Mouse (Mus musculus): ENCODE measurements around the gene Brca2. TPM values are rescaled to one million over a fixed set of nuclear protein-coding genes. Genes with fewer than 3 reads are reported as not detected.
"Not testable (repeated sequence)": the region's sequence is repeated elsewhere in the genome, so short reads cannot be mapped to it uniquely, and the experiment has no call there.

The Brca2 gene
- 21.1 and 38.8 TPM in 2 replicates for polyA plus RNA-seq (2016; fragmentation: Nextera tagmentation; extraction: Ambion mirVana)

DNA sequence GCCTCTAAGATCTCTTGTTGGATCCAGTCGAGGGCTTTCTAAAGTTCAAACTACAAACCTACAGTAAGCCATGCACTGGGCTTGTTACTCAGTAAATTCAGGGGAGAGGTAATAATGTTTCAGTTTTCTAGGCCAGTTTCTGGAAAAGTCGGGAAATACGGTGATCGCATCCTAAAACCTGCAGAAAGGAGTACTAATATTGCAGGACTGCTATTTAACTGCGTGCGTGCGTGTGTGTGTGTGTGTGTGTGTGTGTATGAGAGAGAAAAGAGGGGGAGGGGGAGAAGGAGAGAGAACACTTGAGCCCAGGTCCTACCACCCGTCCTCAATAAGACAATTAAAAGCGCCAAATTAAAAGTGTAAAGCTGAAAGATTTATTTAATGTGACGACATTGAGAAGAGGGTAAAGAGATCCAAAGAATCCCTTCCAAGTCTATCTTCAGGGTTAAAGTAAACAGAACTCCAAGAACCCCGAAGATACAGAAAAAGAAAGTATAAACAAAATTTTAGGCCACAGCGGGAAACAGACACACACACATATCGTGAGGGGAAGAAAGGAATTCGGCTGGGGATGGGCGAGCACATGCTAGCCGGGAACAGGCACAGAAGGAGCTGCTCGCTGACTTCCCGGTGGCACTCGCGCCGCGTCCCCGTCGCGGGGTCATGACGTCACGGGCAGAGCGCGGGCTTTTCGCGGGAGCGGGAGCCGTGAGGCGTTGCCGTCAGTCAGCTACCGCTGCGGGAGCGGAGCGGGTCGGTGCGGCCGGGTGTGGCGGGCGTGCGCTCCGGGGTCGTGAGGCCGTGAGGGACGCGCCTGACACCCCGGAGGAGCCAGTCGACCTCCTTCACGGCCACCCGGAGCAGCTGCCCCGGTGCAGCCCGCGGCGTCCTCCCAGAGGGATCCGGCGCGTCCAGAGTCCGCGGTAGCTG lies at the start of gene Brca2:
TSS of gene Brca2 (plus strand) at position 694 of the 930 bp plus-strand sequence.
- DNase-seq (ENCODE audit: low spot score) = peak; percentile 94
- peak within 1 kb of the TSS; percentile 82 for H3K4me3 ChIP-seq
- H3K9me3 ChIP-seq = no peaks in the 10 kb centered on the region
- WGBS = 6% methylated on average over 63 of the region's 63 CpGs
- H3K36me3 ChIP-seq = peaks cover 19% of the 10 kb centered on the region
- H3K4me1 ChIP-seq (replicated peaks) = peaks cover 16% of the 10 kb centered on the region; the same call in 1 of the 2 replicates
- 0 out of 2 replicates have a peak, but pooled peaks cover 4% of the 10 kb centered on the region for H3K27me3 ChIP-seq (ENCODE audit: insufficient read depth, poor library complexity, severe bottlenecking)
- H3K27ac ChIP-seq = peak within 1 kb of the TSS; percentile 95

DNA sequence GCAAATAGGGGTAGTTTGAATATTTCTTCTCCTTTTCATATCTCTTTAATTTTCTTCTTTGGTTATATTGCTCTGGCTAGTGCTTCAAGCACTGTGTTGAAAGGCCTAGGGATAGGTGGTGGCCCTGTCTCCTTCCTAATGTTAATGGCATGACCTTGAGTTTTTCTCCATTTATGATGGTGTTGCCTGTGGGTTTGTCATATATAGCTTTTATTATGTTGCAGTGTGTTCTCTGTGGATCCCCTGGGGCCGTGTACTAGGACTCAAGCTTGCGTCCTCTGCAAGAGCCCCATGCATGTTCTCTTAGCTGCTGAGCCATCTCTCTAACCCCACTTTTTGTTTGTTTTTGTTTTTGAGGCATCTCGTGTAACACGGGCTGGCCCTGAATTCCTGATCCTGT lies 45.1 kb upstream of the Brca2 start:
- Histone ChIP-seq H3K27ac (no peak overlapping the region), H3K27me3 (ENCODE audit: insufficient read depth, poor library complexity, severe bottlenecking) (no peaks in the 10 kb centered on the region), H3K4me1 (replicated peaks) (no peaks in the 10 kb centered on the region), H3K9me3 (no peaks in the 10 kb centered on the region), H3K36me3 (0 out of 2 replicates have a peak, but pooled peaks cover 3% of the 10 kb centered on the region), H3K4me3 (no peak overlapping the region)
- WGBS = 67% methylated on average over 4 of the region's 4 CpGs
- DNase-seq (ENCODE audit: low spot score) = no peak

DNA sequence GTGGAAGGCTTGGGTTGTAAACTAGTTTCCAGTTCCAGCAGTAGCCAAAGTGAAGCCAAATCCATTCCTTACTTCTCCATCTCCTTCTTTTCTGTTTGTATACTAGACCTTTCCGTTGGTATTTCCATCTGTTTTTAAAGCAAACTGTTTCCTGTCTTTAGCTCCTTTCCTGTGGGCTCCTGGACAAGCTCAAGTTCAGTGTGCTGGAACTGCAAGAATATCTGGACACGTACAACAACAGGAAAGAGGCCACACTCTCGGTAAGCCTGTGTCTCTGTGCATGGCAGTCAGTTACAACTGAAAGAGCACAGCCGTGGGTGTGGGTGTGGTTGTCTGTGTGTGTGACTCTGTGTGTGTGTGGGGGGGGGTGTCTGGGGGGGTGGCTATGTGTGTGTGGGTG lies 43.8 kb upstream of the Brca2 start:
- Histone ChIP-seq H3K4me3 (no peak overlapping the region), H3K4me1 (replicated peaks) (no peaks in the 10 kb centered on the region), H3K9me3 (no peaks in the 10 kb centered on the region), H3K36me3 (no peaks in the 10 kb centered on the region), H3K27ac (no peak overlapping the region), H3K27me3 (ENCODE audit: insufficient read depth, poor library complexity, severe bottlenecking) (no peaks in the 10 kb centered on the region)
- DNase-seq (ENCODE audit: low spot score) = no peak
- WGBS = 77% methylated on average over 4 of the region's 4 CpGs

DNA sequence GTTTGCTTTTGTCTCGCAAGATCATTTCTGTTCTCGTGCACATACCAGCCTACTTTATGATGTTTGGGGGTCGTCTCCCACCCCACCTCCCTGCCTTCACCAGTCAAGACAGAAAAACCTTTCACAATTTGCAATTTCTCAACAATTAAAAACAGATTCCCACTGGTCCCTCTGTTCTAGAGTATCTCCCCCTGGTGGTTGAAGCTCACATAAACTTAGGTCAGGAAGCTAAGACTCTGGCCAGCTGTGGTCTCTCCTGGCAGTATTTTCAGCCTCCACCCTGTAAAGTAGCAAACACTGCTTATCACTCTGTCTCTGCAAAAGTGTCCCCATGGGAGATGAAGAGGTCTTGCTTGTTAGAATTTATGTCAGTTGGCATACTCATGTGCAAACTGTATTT lies 37.2 kb upstream of the Brca2 start:
- no peaks in the 10 kb centered on the region for H3K27me3 ChIP-seq (ENCODE audit: insufficient read depth, poor library complexity, severe bottlenecking)
- no peaks in the 10 kb centered on the region for H3K9me3 ChIP-seq
- no peak overlapping the region for H3K27ac ChIP-seq
- no peaks in the 10 kb centered on the region for H3K4me1 ChIP-seq (replicated peaks)
- no peak overlapping the region for H3K4me3 ChIP-seq
- 65% methylated on average over 3 of the region's 3 CpGs for WGBS
- H3K36me3 ChIP-seq = no peaks in the 10 kb centered on the region
- no peak for DNase-seq (ENCODE audit: low spot score)

DNA sequence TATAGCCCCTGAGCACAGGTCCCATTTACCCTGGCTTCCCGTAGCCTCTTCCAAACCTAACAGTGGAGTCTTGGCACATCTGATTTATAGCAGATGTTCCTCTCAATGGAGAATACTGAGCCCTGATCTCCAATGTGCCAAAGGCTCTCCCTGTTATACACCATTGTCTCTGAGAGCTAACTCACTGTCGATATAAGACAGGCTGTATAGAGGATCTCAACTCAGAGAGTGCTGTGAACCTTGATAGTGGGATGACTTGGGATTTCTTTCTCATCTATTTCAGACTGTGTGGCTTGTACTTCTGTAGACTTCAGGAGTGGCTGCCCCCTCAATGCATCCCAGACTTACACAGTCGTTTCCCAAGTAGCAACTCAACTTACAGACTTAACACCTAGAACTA lies 32.1 kb upstream of the Brca2 start:
- Histone ChIP-seq H3K4me3 (no peak overlapping the region), H3K9me3 (no peaks in the 10 kb centered on the region), H3K27ac (no peak overlapping the region), H3K27me3 (ENCODE audit: insufficient read depth, poor library complexity, severe bottlenecking) (no peaks in the 10 kb centered on the region), H3K36me3 (no peaks in the 10 kb centered on the region), H3K4me1 (replicated peaks) (no peaks in the 10 kb centered on the region)
- DNase-seq (ENCODE audit: low spot score) = no peak
- 89% methylated on average over 3 of the region's 3 CpGs for WGBS

DNA sequence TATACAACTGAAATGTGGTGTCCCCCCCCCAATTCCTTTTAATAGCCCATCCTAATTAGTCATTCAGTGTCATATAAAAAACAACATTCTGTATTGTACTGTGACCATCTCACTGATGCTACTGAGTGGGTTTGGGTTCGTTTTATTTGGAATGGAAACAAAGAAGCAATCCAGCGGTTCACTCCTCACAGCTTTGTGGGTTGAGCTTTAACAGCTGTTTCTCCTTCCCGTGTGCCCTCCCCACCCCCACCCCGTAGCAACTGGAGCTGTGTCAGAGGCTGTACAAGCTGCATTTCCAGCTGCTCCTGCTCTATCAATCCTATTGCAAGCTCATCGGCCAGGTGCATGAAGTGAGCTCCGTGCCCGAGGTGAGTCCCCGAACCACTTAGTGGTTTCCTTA lies 31.6 kb upstream of the Brca2 start:
- Histone ChIP-seq H3K4me1 (replicated peaks) (no peaks in the 10 kb centered on the region), H3K27ac (no peak overlapping the region), H3K36me3 (no peaks in the 10 kb centered on the region), H3K4me3 (no peak overlapping the region), H3K9me3 (no peaks in the 10 kb centered on the region), H3K27me3 (ENCODE audit: insufficient read depth, poor library complexity, severe bottlenecking) (no peaks in the 10 kb centered on the region)
- DNase-seq (ENCODE audit: low spot score) = no peak
- 88% methylated on average over 8 of the region's 8 CpGs for WGBS

DNA sequence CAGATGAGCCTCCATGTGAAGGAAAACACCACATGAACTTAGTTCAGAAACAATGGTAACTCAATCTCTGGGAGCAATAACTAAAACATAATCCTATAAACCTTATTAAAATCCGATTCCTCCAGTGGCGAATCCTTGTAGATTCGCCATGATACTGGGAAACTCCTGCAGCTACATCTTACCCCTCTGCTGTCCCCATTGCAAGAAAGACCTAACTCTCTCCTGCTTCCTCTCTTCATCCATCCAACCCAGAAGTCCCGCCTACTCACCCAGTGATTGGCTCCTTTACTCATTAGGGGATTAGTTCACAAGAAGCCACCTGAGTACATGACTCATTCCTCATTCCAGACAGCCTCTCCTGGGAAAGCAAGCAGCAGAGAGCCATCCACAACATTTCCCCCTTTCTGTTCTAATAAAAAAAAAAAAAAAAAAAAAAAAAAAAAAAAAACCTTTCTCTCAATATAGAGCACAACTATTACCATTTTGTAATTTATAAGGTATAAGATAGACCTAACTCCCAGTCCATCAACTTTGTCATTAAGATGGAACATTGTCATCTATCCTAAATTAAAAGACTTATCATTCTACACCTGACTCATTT lies 30.8 kb upstream of the Brca2 start:
- not testable (repeated sequence) for H3K27ac ChIP-seq; H3K27me3 ChIP-seq (ENCODE audit: insufficient read depth, poor library complexity, severe bottlenecking); H3K4me3 ChIP-seq; H3K4me1 ChIP-seq (replicated peaks); H3K9me3 ChIP-seq; H3K36me3 ChIP-seq; DNase-seq (ENCODE audit: low spot score)
- 88% methylated on average over 4 of the region's 4 CpGs for WGBS

DNA sequence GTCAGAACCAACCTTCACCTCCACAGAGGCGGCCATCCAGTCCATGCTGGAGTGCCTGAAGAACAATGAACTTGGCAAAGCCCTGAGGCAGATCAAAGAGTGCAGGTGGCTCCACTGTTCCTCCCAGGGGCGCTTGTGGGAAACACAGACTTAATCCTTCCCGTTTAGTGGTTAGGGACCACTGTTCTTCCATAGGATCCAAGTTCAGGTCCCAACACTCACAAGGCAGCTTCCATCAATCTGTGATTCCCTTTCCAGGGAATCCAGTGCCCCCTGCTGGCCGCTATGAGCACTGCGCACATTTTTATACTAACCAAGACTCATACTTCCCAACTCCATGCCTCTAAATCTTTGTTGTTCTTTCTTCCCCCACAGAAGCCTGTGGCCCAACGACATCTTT lies 26.6 kb upstream of the Brca2 start:
- no peaks in the 10 kb centered on the region for H3K27me3 ChIP-seq (ENCODE audit: insufficient read depth, poor library complexity, severe bottlenecking)
- 0 out of 2 replicates have a peak, but pooled peaks cover 2% of the 10 kb centered on the region for H3K36me3 ChIP-seq
- no peak overlapping the region for H3K4me3 ChIP-seq
- no peaks in the 10 kb centered on the region for H3K4me1 ChIP-seq (replicated peaks)
- 47% methylated on average over 6 of the region's 6 CpGs for WGBS
- no peak overlapping the region for H3K27ac ChIP-seq
- peak; percentile 20 for DNase-seq (ENCODE audit: low spot score)
- no peaks in the 10 kb centered on the region for H3K9me3 ChIP-seq

DNA sequence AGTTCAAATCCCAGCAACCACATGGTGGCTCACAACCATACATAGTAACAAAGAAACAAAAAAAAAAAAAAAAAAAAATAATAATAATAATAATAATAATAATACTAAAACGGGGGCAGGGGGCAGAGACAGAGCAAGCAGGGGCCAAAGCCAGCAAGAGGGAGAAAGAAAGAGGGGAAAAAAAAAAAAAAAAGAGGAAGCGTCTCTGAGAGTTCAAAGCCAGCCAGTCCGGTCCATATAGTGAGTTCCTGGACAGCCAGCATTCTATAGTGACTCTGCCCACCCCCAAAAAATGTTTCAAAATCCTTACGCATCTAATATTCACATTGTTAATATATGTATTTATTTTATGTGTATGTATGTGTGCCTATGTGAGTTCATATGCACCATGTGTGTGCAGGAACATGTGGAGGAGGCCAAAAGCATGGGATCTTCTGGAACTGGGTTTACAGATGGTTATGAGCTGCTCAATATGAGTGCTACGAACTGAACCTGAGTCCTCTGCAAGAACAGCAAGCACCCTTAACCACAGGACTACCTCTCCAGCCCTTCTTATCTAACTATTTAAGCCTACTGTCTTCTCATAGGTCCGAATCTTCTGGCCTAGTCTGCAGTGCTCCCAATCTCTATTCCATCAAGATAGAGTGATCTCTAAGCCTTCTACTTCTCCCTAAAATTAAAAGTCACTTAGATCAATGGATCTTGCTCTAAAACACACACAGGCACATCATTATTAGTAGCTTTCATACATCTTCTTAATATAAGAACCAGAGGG lies 11.8 kb upstream of the Brca2 start:
- 85% methylated on average over 6 of the region's 6 CpGs for WGBS
- H3K4me1 ChIP-seq (replicated peaks) = no peaks in the 10 kb centered on the region
- no peak overlapping the region for H3K27ac ChIP-seq
- DNase-seq (ENCODE audit: low spot score) = no peak
- no peaks in the 10 kb centered on the region for H3K27me3 ChIP-seq (ENCODE audit: insufficient read depth, poor library complexity, severe bottlenecking)
- no peaks in the 10 kb centered on the region for H3K36me3 ChIP-seq
- H3K9me3 ChIP-seq = no peaks in the 10 kb centered on the region
- H3K4me3 ChIP-seq = no peak overlapping the region

DNA sequence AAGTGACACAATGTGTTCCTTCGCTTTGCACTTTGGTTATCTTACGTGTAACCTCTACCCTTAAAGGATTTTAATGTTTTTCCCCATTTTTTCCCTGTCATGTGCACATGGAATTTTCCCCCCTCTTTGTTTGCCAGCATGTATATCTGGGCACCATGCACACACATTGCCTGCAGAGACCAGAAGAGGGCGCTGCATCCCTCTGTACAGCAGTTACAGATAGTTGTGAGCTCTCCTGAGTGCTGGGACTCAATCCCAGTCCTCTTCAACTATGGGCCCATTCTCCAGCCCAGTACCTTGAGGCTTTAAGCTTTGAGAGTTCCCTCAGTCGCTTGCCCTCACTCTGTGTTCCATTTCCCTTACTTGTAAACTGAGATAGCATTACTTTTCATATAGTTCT lies 9.2 kb upstream of the Brca2 start:
- no peak overlapping the region for H3K27ac ChIP-seq
- WGBS = 78% methylated on average over 4 of the region's 4 CpGs
- H3K27me3 ChIP-seq (ENCODE audit: insufficient read depth, poor library complexity, severe bottlenecking) = 0 out of 2 replicates have a peak, but pooled peaks cover 4% of the 10 kb centered on the region
- H3K4me3 ChIP-seq = no peak overlapping the region
- no peaks in the 10 kb centered on the region for H3K36me3 ChIP-seq
- DNase-seq (ENCODE audit: low spot score) = no peak
- no peaks in the 10 kb centered on the region for H3K9me3 ChIP-seq
- no peaks in the 10 kb centered on the region for H3K4me1 ChIP-seq (replicated peaks)

DNA sequence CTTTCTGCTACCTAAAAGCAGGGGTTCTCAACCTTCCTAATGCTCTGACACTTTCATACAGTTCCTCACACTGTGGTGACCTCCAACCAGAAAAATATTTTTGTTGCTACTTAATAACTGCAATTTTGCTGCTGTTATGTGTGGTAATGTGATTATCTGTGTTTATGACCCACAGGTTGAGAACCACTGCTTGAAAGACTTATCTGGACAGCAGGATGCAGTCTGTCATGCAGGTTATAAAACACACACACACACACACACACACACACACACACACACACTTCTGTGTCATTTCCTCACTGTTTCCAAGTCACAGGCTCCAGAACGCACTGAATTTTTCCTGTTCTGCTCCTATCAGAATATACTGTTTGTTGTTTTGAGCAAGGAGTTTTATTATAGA lies 8.4 kb upstream of the Brca2 start:
- Histone ChIP-seq H3K36me3 (no peaks in the 10 kb centered on the region), H3K4me3 (no peak overlapping the region), H3K4me1 (replicated peaks) (no peaks in the 10 kb centered on the region), H3K27ac (no peak overlapping the region), H3K27me3 (ENCODE audit: insufficient read depth, poor library complexity, severe bottlenecking) (0 out of 2 replicates have a peak, but pooled peaks cover 4% of the 10 kb centered on the region), H3K9me3 (no peaks in the 10 kb centered on the region)
- no peak for DNase-seq (ENCODE audit: low spot score)
- WGBS = 95% methylated on average over 1 of the region's 1 CpGs

DNA sequence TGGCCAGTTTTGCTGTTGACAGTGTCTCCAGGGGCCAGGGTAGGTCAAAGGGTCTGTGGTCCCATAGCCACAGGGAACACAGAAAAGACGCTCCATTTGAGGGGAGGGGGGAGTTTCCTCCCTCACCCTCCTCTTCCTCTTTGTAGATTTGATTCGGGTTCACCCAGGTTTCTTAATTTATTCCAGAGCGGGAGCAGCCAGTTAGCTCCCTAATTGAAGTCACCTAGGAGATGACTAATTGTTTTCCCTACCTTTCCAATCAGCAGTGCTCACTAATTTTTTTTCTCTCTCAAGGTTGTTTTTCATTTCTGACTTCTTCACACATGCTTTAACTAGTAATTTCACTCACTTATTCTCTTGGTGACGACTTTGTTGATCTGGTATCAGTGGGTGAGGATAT lies 4.4 kb upstream of the Brca2 start, which contains the start of gene Zar1l:
TSS of gene Zar1l (minus strand) at position 101 of the 400 bp plus-strand sequence.
- H3K36me3 ChIP-seq = no peaks in the 10 kb centered on the region
- WGBS = 58% methylated on average over 4 of the region's 4 CpGs
- DNase-seq (ENCODE audit: low spot score) = no peak
- 0 out of 2 replicates have a peak, but pooled peaks cover 4% of the 10 kb centered on the region for H3K27me3 ChIP-seq (ENCODE audit: insufficient read depth, poor library complexity, severe bottlenecking)
- no peak within 1 kb of the TSS for H3K27ac ChIP-seq
- H3K4me1 ChIP-seq (replicated peaks) = peaks cover 7% of the 10 kb centered on the region; the same call in 1 of the 2 replicates
- H3K4me3 ChIP-seq = no peak within 1 kb of the TSS
- no peaks in the 10 kb centered on the region for H3K9me3 ChIP-seq
